Mouse (Mus musculus): ENCODE results near the gene Grik3. TPM values are rescaled to one million over a fixed set of nuclear protein-coding genes. Genes with fewer than 3 reads are reported as not detected.

Gene Grik3
- not detected in 2 replicates for polyA plus RNA-seq (2012)

- TF ChIP-seq GATA1 (IDR thresholded peaks at IDR 0.05; ENCODE audit: low read length) = no peak
Observed at GRCm38 (mm10) chr4:125490661-125491504, at the start of gene Grik3. TSS of gene Grik3 (plus strand) at chr4:125490700.

DNA sequence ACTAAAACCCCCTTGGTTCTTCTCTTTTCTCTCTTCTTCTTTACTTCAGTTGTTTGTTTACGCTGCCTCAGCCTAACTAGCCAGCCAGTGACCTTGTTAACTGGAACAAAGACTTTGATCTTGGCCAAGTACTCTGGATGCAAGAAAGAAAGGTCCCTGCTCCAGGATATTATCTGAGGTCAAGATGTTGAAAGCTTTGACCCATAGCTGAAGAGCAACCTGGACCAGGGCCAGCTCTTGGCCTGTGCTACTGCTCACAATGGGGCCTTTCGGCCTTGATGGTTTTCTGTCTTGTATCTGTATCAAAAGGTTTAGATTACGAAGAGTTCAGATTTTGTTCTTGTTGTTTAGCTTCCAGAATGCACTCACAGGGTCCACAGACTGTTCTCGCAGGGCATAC lies 48.7 kb upstream of the Grik3 start:
- no peak for TF ChIP-seq GATA1 (IDR thresholded peaks at IDR 0.05; ENCODE audit: low read length)

DNA sequence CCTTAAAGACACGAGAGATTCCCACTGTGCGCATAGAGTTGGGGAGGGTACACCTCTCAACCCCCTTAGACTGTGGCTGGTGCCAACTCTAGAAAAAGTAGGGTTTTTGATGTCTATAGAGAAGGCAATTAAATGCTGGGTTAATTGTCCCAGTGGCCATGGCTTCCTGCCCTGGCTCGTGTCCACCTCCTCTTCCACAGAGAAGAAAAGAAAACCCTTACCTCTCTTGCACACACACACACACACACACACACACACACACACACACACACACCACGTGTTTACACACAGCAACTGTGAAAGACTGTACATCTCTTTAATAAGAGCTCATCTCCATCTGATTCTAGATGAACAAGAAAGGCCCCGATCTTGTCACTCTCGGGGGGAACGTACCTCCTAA lies 46.1 kb upstream of the Grik3 start:
- no peak for TF ChIP-seq GATA1 (IDR thresholded peaks at IDR 0.05; ENCODE audit: low read length)

DNA sequence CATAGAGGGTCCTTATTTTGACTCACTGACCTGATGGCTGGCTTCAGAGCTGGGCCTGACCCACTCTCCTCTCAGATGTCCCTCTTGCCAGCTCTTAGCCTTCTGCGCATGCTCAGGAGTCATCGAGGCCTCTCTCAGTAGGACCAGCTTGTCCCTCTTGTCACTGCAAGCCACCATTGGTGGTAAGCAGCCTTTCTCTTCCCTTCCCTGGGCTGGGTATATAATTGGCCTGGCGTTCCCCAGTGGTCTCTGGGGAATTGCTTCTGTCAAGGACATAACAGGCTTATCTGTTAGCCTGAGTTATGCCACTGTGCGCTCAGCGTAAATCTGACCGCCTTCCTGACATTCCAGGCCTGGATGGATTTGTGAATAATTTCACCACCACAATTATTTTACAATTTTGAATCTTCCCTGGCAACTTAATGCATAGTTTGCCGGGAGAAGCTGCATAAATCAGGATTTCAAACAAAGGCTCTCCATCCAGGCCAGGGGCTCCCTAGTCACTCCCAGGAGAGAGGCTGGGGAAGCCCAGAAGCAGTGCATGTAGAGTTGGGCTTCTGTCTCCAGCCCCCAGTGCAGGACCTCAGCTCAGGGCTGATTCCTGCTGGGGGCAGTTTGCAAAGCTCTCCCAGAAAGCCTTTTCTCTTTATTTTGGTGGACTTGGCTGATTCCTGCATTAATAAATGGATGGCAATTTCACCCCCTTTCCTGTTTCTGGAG lies 39.7 kb upstream of the Grik3 start:
- no peak for TF ChIP-seq GATA1 (IDR thresholded peaks at IDR 0.05; ENCODE audit: low read length)

- TF ChIP-seq GATA1 (IDR thresholded peaks at IDR 0.05; ENCODE audit: low read length) = no peak
Observed at GRCm38 (mm10) chr4:125451821-125452220, 38.7 kb upstream of the Grik3 start.

DNA sequence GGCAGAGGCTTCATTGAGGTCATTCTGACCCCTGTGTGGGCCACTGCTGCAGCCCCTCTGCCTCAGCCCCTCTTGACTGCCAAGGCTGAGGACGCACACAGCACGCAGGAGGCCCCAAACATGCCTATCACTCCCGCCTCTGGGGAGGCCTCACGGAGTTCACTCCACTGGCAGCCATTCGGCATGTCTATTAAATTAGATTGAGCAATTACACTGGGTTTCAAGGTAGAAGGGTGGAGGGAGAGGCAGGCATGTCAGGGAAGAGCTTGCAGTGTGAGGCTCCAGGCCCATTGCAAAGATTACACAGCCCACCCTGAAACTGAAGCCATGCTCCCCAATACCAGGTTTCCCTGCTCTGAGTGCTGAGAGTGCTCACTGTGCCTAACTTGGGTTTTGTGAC lies 34.0 kb upstream of the Grik3 start:
- TF ChIP-seq GATA1 (IDR thresholded peaks at IDR 0.05; ENCODE audit: low read length) = no peak

DNA sequence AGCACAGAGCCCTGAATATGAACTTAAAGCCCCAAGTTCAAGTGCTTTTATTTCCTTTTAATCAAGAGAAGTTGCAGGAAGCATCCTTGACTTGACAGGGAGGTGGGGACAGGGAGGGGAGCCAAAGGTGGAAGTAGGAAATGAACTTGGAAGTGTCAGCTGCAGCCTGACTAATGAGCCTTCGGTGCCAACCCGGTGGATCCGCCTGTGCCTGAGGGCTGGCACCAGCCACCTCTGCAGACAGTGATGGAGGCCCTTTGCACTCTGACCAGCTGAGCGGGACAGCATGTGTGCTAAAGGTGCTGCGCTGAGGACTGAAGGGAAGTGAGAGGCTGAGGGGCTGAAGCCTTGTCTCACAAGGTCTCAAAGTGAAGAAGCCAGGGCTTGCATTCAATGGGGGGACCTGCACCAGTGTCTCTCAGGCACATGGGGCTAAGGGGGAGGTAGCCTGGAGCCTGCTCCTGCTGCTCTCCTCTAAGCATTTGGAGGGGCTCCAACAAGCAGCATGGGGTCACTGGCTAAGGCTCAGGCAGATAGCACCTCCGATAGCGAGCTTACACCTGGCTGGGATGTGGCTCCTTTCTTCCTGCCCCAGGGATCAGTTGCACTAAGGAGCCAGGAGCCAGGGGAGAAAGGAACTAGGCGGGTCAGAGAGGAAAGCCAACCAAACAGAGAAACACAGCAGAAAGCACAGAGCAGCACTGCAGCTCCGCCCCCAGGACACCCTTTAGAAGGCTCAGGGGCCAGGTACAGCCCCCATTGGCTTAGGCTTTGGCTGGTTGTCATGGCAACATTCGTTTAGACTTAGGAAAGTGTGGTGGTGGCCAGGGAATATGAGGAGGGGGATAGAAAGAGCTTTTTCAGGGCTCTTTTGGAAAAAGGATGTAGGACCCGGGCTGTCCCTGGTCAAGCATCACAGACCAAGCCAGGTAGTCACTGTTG lies 33.1 kb upstream of the Grik3 start:
- TF ChIP-seq GATA1 (IDR thresholded peaks at IDR 0.05; ENCODE audit: low read length) = no peak

DNA sequence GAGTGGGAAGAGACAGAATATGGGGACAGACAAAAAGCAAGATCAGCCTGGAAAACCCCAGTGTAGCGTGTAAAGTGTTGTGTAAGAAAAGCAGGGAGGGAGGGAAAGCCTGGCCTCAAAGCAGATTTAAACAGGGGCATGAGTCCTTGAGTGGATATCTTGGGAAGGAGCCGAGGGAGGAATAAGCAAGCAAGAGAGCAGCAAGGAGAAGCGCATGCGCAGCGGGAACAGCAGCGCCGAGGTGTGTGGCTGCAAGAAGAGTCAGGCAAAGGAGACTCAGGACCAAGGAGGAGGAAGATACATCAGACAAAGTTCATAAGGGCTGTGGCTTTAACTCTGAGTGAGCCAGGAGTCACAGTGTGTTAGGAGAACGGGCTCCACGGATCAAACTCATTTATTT lies 30.7 kb upstream of the Grik3 start:
- no peak for TF ChIP-seq GATA1 (IDR thresholded peaks at IDR 0.05; ENCODE audit: low read length)

GRCm38 (mm10) chr4:125469711-125470372 lies 20.7 kb upstream of the Grik3 start:
- no peak for TF ChIP-seq GATA1 (IDR thresholded peaks at IDR 0.05; ENCODE audit: low read length)

- no peak for TF ChIP-seq GATA1 (IDR thresholded peaks at IDR 0.05; ENCODE audit: low read length)
Observed at GRCm38 (mm10) chr4:125474903-125475302, 15.6 kb upstream of the Grik3 start.

DNA sequence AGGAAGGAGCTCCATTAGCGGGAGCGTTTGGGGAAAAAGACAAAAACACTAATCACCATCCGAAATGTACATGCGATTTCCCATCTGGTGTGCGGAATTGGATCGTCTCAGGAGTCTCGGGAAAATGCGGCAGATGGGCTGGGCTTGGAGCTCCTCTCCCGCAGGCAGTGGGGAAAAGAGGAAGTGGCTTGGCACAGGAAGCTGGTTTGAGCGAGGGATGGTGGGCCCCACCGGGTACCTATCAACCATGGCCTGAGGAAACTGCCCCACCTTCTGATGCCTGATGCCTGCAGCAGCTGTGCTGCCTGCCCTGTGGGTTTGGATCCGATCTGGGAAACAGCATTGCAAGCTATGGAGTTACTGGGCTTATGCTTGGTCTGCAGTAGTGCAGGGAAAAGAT lies 12.4 kb upstream of the Grik3 start:
- no peak for TF ChIP-seq GATA1 (IDR thresholded peaks at IDR 0.05; ENCODE audit: low read length)

- no peak for TF ChIP-seq GATA1 (IDR thresholded peaks at IDR 0.05; ENCODE audit: low read length)
Observed at GRCm38 (mm10) chr4:125481256-125481655, 9.2 kb upstream of the Grik3 start.

DNA sequence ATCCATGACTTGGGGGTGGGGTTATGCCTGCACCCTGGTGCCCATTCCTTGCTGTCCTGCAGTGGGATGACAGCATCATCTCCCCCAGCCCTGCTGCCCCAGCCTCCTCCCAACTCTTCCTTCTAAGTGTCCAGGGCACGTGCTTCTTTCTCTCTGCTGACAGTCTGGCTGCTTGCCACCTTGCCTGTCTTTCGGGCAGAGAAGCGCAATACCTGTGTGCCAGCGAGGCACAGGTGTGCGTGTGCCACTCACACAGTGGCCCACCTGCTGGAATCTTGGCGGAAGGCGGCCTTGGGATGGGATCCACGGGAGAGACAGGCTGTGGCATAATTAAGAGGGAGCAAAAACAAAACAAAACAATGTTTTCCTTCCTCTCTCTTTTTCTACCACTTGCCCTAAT lies 6.4 kb upstream of the Grik3 start:
- no peak for TF ChIP-seq GATA1 (IDR thresholded peaks at IDR 0.05; ENCODE audit: low read length)

- TF ChIP-seq GATA1 (IDR thresholded peaks at IDR 0.05; ENCODE audit: low read length) = no peak
Observed at GRCm38 (mm10) chr4:125485416-125486239, 4.9 kb upstream of the Grik3 start.

Data from G1E-ER4 (cell line).